Mouse (Mus musculus) small intestine, adult 10 weeks (tissue): ENCODE results near the gene Parp11. TPM values are rescaled to one million over a fixed set of nuclear protein-coding genes. Genes with fewer than 3 reads are reported as not detected.

Source experiments
- polyA plus RNA-seq: library from polyadenylated mRNA; stranded (reverse); fragments of 350-450 nt; fragmentation: Illumina TruSeq; extraction: RNeasy Lipid Tissue Mini Kit (QIAGEN cat#74804); gene quantifications from one replicate; pipeline ENCODE4 v1.2.3, GENCODE M21; 2014; ENCODE audit warnings: low replicate concordance

Parp11 gene
- polyA plus RNA-seq, result 13.2 TPM

DNA sequence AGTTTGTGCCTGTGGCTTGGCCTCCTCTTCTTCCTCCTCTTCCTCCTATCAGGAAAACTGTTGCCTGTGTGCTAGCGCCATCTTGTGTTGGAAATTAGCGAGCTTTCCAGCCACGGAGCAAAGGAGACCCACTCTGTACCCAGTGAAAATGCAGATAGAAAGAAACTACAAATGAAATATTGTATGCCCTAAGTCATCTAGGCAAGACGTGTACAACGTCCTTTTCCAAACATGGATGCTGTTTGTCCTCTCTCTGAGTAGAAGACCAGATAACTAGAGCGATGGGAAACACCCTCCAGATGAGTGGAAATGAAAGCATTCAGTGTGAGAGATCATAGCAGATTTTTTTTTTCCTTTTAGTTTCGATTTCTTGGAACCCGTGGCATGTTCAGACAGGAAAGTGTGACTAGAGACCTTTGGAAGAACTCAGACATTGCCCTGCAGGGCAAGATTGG is at the start of gene Parp11:
TSS of gene Parp11 (plus strand) at position 405 of the 455 bp plus-strand sequence.

Other genes with a start within 250 kb of the Parp11 start
- gene Cracr2a, start 114.5 kb downstream of the Parp11 start, polyA plus RNA-seq, result 7.0 TPM